Mouse (Mus musculus): ENCODE measurements around the gene Ece1. TPM values are rescaled to one million over a fixed set of nuclear protein-coding genes. Genes with fewer than 3 reads are reported as not detected.

Ece1 gene
- total RNA-seq, 4 experiments from 2014 or later = 81.0 to 85.8 (median 83.3) TPM

DNA sequence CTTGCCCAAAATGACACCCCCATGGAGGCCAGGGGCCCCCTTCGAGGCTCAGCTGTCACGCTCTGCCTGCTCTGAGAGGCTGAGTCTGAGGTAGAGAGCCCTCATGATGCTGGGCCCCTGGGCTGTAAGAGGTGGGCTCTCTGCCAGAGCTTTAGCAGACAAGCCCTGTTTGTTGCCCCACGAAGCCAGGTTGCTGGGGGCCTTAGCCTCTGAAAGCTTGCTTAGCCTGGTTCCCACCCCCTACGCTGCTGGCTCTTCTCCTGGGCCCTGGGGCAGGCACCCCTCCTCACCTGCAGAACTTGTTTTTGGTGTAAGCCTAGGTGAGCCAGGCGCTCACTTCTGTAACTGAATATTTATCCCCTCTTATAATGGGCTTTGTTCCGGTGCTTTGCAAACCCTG, 55.6 kb downstream of the Ece1 start:
- no peak for DNase-seq (ENCODE audit: low spot score in 2 of 2)

DNA sequence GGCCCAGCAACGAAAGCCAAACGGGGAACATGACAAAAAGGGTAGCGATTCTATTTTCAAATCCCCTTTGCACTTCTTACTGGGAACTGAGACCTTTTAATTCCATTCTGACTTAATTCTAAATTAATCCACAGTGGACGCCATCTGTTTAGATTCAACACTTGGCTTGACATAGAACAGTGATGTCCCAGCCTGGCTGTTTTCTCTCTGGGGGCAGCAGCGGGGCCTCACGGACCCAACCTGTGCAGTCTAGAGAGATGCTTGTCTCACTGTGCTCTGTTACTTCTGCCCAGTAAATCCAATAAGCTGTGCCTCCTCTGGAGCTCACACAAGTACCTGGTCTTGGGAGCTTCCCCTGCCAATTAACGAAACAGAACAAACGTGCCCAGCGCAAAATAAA, 56.5 kb downstream of the Ece1 start:
- no peak for DNase-seq (ENCODE audit: low spot score in 2 of 2)

DNA sequence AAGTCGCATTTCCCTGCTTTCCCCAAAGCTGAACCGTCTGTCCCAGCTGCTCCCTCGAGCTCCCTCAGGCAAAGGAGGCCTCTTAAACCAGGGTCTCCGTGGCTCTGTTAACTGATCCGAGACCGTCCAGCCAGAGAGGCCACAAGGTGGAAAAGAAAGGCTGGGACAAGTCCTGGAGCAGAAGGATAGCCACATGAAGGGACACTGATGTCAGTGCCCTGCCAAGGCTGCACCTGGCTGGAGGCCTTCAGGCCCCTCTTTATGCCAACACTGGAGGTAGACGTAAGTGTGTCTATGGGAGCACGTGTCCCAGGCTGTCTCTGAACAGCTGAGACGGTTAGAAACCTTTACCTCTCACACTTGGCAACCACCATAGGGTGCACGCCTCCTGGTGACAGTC, 57.1 kb downstream of the Ece1 start:
- DNase-seq (ENCODE audit: low spot score in 2 of 2) = no peak

DNA sequence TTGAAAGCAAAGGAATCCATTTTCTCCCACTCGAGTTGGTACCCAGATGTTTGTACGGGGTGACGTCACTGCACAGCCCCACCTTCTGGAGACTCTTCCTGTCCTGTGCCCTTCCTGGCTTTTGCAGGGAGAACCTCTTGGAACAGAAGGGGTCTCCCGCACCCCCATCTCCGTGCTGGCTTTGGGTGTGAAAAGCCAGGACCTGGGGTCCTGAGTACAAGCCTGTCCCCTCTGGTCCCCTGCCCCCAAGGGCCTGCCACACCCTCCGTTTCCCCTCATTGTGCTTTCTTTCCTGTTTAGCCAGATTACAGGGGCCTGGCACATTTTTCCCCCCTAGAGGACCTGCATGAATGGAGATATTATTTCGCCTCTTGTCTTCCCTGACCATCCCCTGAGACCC, 58.0 kb downstream of the Ece1 start:
- DNase-seq (ENCODE audit: low spot score in 2 of 2) = no peak

DNA sequence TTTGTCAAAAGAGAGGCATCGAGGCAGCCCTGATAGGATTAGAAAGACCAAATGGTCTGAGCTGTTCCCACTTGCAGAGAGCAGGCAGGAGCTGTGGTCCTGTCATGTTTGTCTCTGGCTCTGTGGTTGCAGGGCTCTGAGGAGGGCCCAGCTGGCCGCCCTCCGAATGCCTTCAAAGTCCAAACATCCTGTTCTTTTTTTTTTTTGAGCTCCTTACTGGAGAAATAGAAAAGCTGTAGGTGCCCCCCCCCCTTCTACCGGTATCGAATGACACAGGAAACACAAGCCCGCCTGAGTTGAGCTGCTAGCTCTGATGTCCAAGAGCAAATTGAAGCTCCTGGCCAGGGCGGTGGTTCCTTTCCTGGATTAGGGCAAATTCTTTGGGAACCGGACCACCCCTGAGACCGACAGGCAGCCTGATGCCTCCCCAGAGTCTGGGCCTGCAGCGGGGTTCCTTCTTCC, 58.5 kb downstream of the Ece1 start:
- DNase-seq (ENCODE audit: low spot score in 2 of 2) = no peak

DNA sequence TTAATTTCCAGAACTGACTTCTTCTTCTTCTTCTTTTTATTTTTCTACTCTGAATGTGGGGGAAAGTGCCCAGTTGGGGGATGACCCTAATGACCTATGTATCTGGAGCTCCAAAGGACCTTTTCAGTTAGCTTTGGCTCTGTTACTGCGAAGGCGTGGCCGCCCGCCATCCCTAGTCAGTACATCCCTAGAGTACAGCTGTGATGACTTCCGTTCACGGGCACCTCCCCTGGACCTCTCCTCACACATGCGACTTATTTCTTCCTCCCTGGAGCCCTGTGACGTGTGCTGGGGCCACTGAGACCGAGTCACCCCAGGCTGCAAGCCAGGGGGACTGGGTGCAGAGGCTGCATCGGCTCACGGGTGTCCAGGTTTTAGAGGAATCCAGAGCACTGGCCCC, 59.5 kb downstream of the Ece1 start:
- DNase-seq (ENCODE audit: low spot score in 2 of 2) = no peak

DNA sequence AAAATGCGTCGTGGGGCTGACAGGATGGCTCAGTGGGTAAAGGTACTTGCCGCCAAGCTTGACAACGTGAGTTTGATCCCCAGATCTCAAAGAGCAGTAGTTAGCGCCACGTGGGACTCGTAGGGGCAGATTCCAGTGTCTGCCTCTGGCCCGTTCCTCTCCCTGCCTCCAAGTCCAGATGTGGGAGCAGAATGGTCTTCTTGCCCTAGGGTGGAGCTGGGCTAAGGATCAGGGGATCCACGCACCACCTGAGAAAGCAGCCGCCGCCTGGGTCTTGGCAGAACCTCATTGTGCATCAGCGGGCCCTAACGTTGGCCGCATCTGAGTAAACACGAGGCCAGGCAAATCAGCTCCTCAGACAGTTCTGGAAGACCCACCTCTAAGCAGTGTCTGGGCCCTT, 61.0 kb downstream of the Ece1 start:
- DNase-seq (ENCODE audit: low spot score in 2 of 2) = no peak

DNA sequence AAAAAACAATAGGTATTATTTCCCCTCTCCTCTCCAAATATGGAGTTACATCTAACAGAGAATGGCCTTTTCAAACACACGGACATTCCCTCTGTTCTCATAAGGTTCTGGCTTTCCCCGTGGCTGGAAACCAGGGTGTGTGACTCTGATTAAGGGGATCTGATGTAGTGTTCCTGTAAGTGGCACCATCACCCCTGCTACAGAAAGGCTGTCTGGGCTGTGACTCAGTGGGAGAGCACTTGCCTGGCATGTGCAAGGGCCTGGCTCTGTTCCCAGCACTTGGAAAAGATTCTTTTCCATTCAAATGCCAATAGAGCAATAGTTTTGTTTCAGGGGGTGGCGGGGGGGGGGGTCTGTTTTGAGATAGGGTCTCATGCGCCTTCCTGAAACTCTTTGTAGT, 63.1 kb downstream of the Ece1 start:
- no peak for DNase-seq (ENCODE audit: low spot score in 2 of 2)

DNA sequence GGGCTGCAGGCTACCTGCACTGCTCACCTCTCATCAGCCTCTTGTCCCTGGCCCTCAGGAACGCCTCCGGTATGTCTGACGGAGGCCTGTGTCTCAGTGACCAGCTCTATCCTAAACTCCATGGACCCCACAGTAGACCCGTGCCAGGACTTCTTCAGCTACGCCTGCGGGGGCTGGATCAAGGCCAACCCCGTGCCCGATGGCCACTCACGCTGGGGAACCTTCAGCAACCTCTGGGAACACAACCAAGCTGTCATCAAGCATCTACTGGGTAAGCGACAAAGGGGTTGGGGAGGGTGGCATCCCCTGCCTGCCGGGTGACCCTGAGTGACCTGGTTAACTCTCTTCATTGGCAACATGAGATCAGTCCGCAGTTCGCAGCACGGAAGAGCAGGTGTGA, 64.1 kb downstream of the Ece1 start:
- DNase-seq (ENCODE audit: low spot score in 2 of 2) = no peak

DNA sequence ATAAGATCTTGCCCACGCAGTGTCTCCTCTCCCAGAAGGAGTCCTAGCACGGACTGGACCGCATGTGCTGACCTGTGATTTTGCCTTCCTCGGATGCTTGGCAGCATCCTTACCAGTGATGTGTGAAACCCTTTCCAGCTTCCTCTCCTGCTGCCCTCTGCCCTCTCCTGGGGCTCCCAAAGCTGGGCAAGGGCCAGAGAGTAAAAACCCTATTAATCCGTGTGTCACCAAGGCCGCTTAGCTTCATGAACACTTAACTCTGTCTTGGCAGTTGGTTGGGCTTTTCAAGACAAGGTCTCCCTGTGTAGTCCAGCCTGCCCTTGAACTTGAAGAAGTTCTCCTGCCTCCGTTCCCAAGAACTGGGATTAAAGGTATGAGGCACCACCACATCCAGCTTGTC, 65.1 kb downstream of the Ece1 start:
- DNase-seq (ENCODE audit: low spot score in 2 of 2) = no peak

DNA sequence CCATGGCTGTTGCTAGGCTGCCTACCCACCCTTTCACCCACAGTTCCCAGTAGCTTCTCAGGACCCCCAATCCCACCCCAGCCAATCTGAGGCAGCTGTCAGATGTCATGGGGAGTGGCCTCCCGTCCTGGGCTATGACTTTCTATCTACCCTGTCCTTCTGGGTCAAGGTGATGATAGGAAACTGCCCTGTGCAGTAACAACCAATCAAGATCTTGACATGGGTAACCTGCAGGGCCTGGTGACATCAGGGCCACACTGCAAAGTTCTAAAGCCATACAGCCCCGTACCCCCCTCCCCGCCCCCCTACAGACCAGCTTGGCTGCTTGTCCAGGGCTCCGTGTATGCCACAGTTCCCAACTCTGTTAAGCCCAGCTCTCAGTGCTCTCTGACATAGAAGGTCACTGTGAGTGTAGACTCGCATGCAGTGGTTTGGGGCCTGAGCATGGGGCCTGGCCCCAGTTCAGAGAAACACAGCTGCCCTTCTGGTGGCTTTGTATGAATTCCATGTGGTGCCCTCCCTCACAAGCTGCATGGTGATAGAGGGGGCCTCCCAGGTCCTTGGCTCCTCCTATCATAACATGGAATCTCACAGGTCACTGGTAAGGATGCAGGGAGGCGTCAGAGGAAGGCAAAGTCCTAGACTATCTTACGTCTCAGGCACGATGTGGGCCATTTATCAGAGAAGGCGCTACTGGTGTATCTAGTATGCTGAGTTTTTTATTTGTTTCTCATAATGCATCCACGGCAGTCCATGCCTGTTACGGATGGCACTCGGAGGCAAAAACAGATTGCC, 65.9 kb downstream of the Ece1 start:
- DNase-seq (ENCODE audit: low spot score in 2 of 2) = no peak

DNA sequence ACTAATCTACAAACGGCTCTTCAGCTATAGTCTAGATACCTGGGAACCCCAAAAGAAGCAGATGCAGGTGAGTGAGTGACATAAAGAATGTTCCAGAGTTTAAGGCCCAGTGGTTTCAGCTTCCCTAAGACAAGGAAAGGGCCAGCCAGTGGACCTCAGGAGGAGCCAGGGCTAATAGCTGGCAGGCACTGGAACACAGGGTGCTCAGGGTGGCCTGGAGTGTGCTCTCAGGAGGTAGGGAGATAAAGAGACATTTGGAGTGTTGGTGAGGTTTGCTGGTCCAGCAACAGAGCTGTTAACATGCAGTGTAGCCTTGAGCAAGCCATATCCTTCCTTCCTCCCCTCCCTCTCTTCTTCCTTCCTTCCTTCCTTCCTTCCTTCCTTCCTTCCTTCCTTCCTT, 66.8 kb downstream of the Ece1 start:
- no peak for DNase-seq (ENCODE audit: low spot score in 2 of 2)

DNA sequence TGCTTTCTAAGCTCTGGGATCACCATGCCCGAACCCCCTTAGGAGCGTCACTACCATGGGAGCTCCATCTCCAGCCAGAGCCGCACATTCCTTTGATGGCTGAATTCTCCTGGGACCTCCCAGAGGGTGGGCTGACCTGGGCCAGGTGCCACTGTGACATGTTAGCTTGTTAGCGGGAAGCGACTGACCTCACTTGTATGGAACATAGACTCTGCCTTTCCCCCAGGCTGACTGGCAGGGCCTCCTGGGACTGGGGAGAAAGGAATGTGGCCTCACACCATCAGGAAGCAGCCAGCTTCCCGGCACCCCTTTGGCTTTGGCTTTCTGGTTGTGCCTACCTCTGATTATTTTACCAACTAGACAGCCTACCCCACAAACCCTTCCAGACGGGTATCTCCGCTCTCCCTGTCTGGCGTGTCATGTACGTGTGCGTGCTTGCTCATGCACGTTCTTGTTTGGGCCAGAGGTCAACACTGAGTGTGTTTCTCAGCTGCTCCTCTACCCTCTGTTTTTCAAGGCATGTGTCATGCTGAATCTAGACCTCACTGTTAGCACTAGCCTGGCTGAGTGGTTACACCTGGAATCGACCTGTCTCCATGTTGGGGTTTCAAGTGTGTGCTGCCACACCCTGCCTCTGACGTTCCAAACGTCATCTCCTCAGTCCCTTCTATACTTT, 67.4 kb downstream of the Ece1 start:
- DNase-seq (ENCODE audit: low spot score in 2 of 2) = no peak

DNA sequence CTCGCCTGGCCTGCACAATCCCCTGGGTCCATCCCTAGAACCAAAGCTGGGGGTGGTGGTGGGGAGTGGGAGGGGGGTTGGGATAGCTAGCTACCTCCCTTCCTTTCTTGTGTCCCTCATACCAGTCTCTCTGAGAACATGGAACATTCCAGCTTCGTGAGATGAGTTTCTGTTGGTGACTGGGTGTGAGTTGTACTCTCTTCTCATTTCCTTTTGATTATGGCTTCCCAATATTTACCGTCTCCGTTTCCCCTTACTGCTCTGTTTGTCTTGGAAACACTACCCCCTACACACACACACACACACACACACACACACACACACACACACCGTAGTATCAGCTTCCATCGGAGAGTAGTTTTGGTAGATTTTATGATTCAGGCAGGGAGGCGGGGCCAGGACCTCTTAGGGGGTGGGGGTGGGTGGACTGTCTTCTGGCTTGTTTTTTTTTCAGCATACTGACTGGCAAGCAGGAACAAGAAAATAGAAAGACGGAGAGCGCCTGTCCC, 68.5 kb downstream of the Ece1 start:
- no peak for DNase-seq (ENCODE audit: low spot score in 2 of 2)

DNA sequence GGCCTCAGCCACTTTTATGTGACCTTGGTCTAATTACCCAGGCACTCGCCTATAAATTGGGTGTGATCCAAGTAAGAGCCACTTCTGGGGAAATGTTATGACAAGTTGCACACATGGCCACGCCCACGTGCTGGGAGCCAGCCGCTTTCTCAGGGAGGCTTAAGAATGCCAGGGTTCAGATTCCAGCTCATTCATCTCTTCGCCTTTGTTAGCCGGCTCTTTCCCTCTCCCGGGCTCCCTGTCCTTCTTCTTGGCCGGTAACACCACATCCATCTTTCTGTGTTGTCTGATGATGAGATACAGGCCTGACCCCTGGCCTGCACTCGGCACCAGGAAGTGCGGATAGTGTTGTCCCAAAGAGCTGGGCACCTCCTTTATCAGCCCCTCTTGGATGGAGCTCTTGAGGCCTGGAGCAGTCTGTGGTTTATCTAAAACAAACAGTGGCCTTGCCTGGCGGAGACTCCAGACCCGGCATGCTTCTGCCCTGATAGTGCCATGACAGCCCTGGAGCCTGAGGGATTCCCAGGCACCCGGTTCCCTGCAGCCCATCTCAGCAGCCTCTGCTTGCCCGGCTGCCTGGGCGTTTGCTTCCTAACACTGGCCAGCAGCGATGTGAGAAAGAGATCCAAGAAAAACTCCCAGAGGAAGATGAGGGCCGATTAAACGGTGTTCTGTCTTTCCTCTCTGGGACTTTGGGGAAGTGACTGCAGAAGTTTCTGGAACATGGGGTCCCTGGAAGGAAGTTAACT, 69.1 kb downstream of the Ece1 start:
- DNase-seq (ENCODE audit: low spot score in 2 of 2) = peak in 1 of 2 experiments; percentile 49

DNA sequence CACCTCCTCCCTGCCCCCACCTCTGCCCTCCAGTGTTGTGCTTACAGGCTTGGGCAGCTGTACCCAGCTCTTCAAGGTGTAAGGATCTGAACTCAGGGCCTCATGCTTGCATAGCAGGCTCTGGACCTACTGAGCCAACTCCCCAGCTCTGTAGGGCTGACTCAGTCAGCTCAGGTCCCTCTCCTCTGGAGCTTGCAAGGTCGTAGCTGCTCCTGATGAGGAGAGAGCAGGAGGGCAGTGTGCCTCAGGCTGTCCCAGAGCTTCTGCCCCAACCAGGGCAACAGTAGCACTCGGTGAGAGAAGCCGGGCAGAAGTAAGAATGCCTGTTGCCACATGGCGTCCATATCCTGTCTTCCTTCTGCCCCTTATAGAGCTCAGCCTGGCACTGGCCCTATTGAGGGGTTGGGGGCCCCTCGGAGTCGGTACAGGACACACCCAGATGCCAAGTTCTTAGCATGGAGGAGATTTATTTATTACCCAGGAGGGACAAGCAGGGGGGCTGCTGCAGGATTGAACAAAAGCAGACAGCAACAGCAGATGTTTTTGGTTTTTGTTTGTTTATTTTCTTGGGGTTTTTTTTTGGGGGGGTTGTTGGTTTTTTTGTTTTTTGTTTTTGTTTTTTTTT, 70.6 kb downstream of the Ece1 start:
- DNase-seq (ENCODE audit: low spot score in 2 of 2) = no peak

DNA sequence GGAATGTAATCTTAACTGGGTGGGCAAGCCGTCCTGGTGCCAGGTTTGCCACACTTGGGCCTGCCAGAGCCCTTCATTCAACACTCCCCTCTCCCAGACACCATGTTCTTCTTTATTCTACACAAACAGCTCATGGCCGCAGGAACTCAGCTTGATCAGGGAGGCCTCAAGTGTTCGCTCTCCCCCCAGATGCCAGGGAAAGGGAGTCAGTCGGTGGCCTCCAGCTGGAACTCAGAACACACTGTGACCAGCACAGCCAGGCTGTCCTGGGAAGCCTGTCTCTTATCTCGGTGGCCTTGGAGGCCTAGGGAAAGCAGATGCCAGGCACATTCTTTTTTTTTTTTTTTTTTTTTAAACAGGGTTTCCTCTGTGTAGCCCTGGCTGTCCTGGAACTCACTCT, 71.3 kb downstream of the Ece1 start:
- no peak for DNase-seq (ENCODE audit: low spot score in 2 of 2)

DNA sequence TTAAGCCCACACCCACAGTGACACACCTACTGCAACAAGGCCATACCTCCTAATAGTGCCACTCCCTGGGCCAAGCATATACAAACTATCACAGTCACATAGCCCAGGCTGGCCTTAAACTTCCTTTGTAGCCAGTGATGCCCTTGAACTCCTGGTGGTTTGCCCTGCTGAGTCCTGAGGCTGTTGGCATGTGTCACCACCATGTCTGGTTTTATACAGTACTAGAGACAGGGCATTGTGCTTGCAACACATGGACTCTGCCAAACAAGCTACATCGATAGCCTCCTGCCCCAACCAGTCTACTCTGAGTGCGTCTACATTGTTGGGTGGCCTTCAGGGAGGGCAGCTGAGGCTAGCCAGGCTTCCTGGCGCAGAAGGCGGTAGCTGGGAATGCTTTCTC, 74.1 kb downstream of the Ece1 start:
- no peak for DNase-seq (ENCODE audit: low spot score in 2 of 2)

DNA sequence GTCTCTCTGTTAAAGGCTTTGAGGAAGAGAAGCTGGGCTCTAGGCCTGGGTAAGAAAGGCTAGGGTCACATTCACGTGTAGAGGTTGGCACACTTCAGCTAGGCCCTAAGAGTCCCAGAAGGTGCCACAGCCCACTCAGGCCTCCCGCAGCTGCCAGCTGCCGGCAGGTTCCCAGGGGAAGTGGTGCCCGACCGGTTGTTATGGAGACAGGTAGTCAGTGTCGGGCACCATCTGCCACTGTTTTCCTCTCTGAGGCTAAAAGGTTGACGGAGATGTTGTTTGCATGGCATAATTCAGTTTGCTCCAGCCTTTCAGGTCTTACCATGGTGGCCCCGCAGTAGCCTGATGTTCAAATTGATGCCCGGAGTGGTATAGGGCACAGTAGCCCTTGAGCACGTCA, 78.0 kb downstream of the Ece1 start:
- DNase-seq (ENCODE audit: low spot score in 2 of 2) = no peak

DNA sequence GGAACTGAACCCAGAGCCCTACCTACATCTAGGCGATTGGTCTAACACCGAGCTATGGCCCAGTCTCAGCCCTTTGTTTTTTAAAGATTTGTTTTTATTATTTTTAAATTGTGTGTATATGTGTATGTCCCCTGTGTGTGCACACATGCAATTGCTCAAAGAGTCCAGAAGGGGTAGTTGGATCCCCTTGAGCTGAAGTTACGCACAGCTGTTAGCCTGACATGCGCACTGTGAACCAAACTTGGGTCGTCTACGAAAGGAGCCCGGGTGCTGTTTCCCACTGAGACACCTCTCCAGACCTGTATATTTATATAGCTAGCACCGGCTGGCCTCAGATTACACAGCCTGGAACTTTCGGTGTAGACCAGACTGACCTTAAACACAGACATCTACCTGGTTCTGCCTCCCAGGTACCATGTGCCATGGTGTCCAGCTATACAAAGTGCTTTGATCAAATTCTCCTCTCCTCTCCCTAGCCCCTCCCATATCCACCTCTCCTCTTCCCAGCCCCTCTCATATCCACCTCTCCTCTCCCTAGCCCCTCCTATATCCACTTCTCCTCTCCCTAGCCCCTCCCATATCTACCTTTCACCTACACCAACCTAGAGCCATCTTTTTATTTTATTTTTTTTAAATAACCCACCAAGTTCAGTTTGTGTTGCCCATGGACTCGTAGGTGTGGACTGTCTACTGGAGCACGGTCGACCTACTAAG, 79.3 kb downstream of the Ece1 start:
- no peak for DNase-seq (ENCODE audit: low spot score in 2 of 2)

All from left cerebral cortex, adult 8-10 months (tissue).